Comparison of ENCODE assay signal across 27 mouse cellular contexts in genomic region chr8:104770365-104770764, GRCm38 (mm10). TPM values are rescaled to one million over a fixed set of nuclear protein-coding genes. Genes with fewer than 3 reads are reported as not detected.
DNase-seq lines count a peak whose midpoint lies in the region; ATAC-seq and TF ChIP-seq lines count a peak whose summit lies in the region.
"Had no signal": no experiment of that assay in that cellular context is flagged by ENCODE, and none has a peak within 500 bp of the region (broad histone marks: within the 10 kb centered on the region; RNA-seq: fewer than 3 reads in every experiment).

No protein-coding gene starts in this region.

- peak; percentile 49 for DNase-seq in heart, adult 11 months
- DNase-seq in heart, adult 9 months (ENCODE audit: low spot score in 2 of 2), result no peak
- peak; percentile 92 for DNase-seq in liver, adult 2 months (ENCODE audit: extremely low read depth, low read depth, low spot score)
- no peak for DNase-seq in liver
- peak; percentile 49 for DNase-seq in liver, postnatal 0 days
- DNase-seq in liver, embryonic 11.5 days (ENCODE audit: low spot score), result no peak
- DNase-seq: adrenal gland, adult 2 months; adrenal gland, adult 8-10 months; adrenal gland, postnatal 10 days; adrenal gland, postnatal 14 days; adrenal gland, postnatal 25 days; adrenal gland, postnatal 36 days; B cell, adult 2 months; cerebellum, adult 11 months; cerebellum, adult 11-12 months had no signal

- H3K9me3 ChIP-seq in liver, embryonic 16.5 days (replicated peaks; ENCODE audit: control insufficient read depth, low read length), result no peaks in the 10 kb centered on the region
- H3K9me3 ChIP-seq in liver, embryonic 12.5 days (replicated peaks), result no peaks in the 10 kb centered on the region
- H3K9me3 ChIP-seq in liver, postnatal 0 days (ENCODE audit: low read length), result no peaks in the 10 kb centered on the region
- H3K9me3 ChIP-seq in liver, embryonic 11.5 days (ENCODE audit: control insufficient read depth, low read length), result no peaks in the 10 kb centered on the region
- H3K9me3 ChIP-seq: G1E had no signal

- WGBS in liver, adult 2 months, result 46% methylated on average over 3 of the region's 3 CpGs
- 58% methylated on average over 3 of the region's 3 CpGs for WGBS in liver, embryonic 16.5 days (ENCODE audit: insufficient replicate concordance)
- 64% methylated on average over 3 of the region's 3 CpGs for WGBS in liver, embryonic 12.5 days (ENCODE audit: insufficient replicate concordance)
- 73% methylated on average over 3 of the region's 3 CpGs for WGBS in liver, postnatal 0 days (ENCODE audit: insufficient replicate concordance)
- WGBS in liver, embryonic 11.5 days, result 83% methylated on average over 3 of the region's 3 CpGs

- no peak overlapping the region for H3K4me3 ChIP-seq in liver, adult 2 months (ENCODE audit: insufficient read depth, low read depth, low read length)
- H3K4me3 ChIP-seq in liver, embryonic 16.5 days (ENCODE audit: low read depth, low read length), result no peak overlapping the region
- no peak overlapping the region for H3K4me3 ChIP-seq in liver, embryonic 12.5 days
- no peak overlapping the region for H3K4me3 ChIP-seq in liver, postnatal 0 days (ENCODE audit: low read depth, low read length)
- no peak overlapping the region for H3K4me3 ChIP-seq in liver, embryonic 11.5 days (ENCODE audit: low read depth, low read length)

- H3K4me2 ChIP-seq in liver, embryonic 16.5 days (ENCODE audit: low read depth, low read length), result no peak overlapping the region
- H3K4me2 ChIP-seq in liver, embryonic 12.5 days, result no peak overlapping the region
- no peak overlapping the region for H3K4me2 ChIP-seq in liver, postnatal 0 days (ENCODE audit: low read depth, low read length)
- no peak overlapping the region for H3K4me2 ChIP-seq in liver, embryonic 11.5 days

- TF ChIP-seq POLR2A in liver, adult 2 months (IDR thresholded peaks at IDR 0.05; ENCODE audit: extremely low read depth, insufficient read depth, low read length), result no peak

- H3K36me3 ChIP-seq in liver, adult 2 months (ENCODE audit: control insufficient read depth, insufficient read depth, low read length), result no peaks in the 10 kb centered on the region
- H3K36me3 ChIP-seq in liver, embryonic 16.5 days (ENCODE audit: control insufficient read depth, insufficient read depth), result no peaks in the 10 kb centered on the region
- H3K36me3 ChIP-seq in liver, embryonic 12.5 days, result no peaks in the 10 kb centered on the region
- H3K36me3 ChIP-seq in liver, postnatal 0 days (replicated peaks; ENCODE audit: insufficient read depth, low read length), result no peaks in the 10 kb centered on the region
- H3K36me3 ChIP-seq in liver, embryonic 11.5 days (ENCODE audit: control insufficient read depth, insufficient read depth, low read length), result no peaks in the 10 kb centered on the region
- H3K36me3 ChIP-seq: G1E had no signal

- 0 out of 2 replicates have a peak, but pooled peaks have one; percentile 7 for ATAC-seq in liver, embryonic 16.5 days (ENCODE audit: low read depth)
- ATAC-seq in liver, embryonic 12.5 days, result no peak
- ATAC-seq in liver, postnatal 0 days, result peak; percentile 75
- no peak for ATAC-seq in liver, embryonic 11.5 days (replicated peaks; ENCODE audit: low FRiP score)
- ATAC-seq: activated CD4-positive, CD25-positive, alpha-beta regulatory T cell, adult 4 months; CD4-positive, CD25-positive, alpha-beta regulatory T cell, adult 4 months; Patski had no signal

- no peaks in the 10 kb centered on the region for H3K79me2 ChIP-seq in liver, adult 2 months (ENCODE audit: control insufficient read depth, insufficient read depth, low read length)

- H3K9ac ChIP-seq in liver, adult 2 months (ENCODE audit: low read depth, low read length), result no peak overlapping the region
- no peak overlapping the region for H3K9ac ChIP-seq in liver, embryonic 16.5 days (ENCODE audit: low read depth, low read length)
- no peak overlapping the region for H3K9ac ChIP-seq in liver, embryonic 12.5 days
- H3K9ac ChIP-seq in liver, postnatal 0 days (replicated peaks), result no peak overlapping the region
- no peak overlapping the region for H3K9ac ChIP-seq in liver, embryonic 11.5 days (ENCODE audit: low read depth, low read length)

- 0 out of 2 replicates have a peak, but pooled peaks have one; percentile 30 for TF ChIP-seq EP300 in liver, postnatal 0 days (IDR thresholded peaks at IDR 0.05; ENCODE audit: low read depth)

- peaks cover 8% of the 10 kb centered on the region for H3K4me1 ChIP-seq in liver, adult 2 months (ENCODE audit: control insufficient read depth, insufficient read depth, low read length)
- no peaks in the 10 kb centered on the region for H3K4me1 ChIP-seq in liver, embryonic 16.5 days (ENCODE audit: control insufficient read depth, low read depth, low read length)
- H3K4me1 ChIP-seq in liver, embryonic 12.5 days, result no peaks in the 10 kb centered on the region
- H3K4me1 ChIP-seq in liver, postnatal 0 days (ENCODE audit: insufficient read depth), result no peaks in the 10 kb centered on the region
- no peaks in the 10 kb centered on the region for H3K4me1 ChIP-seq in liver, embryonic 11.5 days (replicated peaks; ENCODE audit: control insufficient read depth, insufficient read depth, low read length)

- TF ChIP-seq CTCF in liver, adult 2 months (IDR thresholded peaks at IDR 0.05; ENCODE audit: low read depth, low read length), result no peak
- no peak for TF ChIP-seq CTCF in liver, postnatal 0 days (IDR thresholded peaks at IDR 0.05; ENCODE audit: low read depth)

- no peaks in the 10 kb centered on the region for H3K27me3 ChIP-seq in liver, adult 2 months (ENCODE audit: control insufficient read depth, insufficient read depth, low read length)
- no peaks in the 10 kb centered on the region for H3K27me3 ChIP-seq in liver, embryonic 16.5 days (ENCODE audit: control insufficient read depth, insufficient read depth, low read depth, low read length)
- no peaks in the 10 kb centered on the region for H3K27me3 ChIP-seq in liver, embryonic 12.5 days (replicated peaks)
- no peaks in the 10 kb centered on the region for H3K27me3 ChIP-seq in liver, postnatal 0 days (ENCODE audit: insufficient read depth, low read length)
- no peaks in the 10 kb centered on the region for H3K27me3 ChIP-seq in liver, embryonic 11.5 days (replicated peaks; ENCODE audit: control insufficient read depth, insufficient read depth, low read length)
- H3K27me3 ChIP-seq: Patski had no signal

- H3K27ac ChIP-seq in liver, adult 2 months (replicated peaks; ENCODE audit: insufficient read depth, low read depth, low read length), result peak overlapping the region; percentile 36
- no peak overlapping the region for H3K27ac ChIP-seq in liver, embryonic 16.5 days (ENCODE audit: low read length)
- no peak overlapping the region for H3K27ac ChIP-seq in liver, embryonic 12.5 days
- H3K27ac ChIP-seq in liver, postnatal 0 days (ENCODE audit: low read depth), result no peak overlapping the region
- H3K27ac ChIP-seq in liver, embryonic 11.5 days (ENCODE audit: low read depth, low read length), result no peak overlapping the region

RNA-seq across cellular contexts. Expression of gene Ces2a, which starts 36.6 kb away (rescaled TPM):
- total RNA-seq in liver, adult 2 months (2014; rRNA removed), result 551 and 915 TPM in 2 replicates
- 242 and 580 TPM in 2 replicates for polyA plus RNA-seq in liver, adult 2 months (2012; rRNA removed)
- 28.6 and 34.4 TPM in 2 replicates for polyA plus RNA-seq in liver, embryonic 16.5 days (2015; fragmentation: Nextera tagmentation; extraction: Ambion mirVana)
- 2.7 and 3.7 TPM in 2 replicates for polyA plus RNA-seq in liver, embryonic 12.5 days (2016; fragmentation: Nextera tagmentation; extraction: Ambion mirVana)
- polyA plus RNA-seq in liver, postnatal 0 days (2015; fragmentation: Nextera tagmentation; extraction: Ambion mirVana), result 150 and 159 TPM in 2 replicates
- polyA plus RNA-seq in liver, embryonic 11.5 days (2014; fragmentation: Nextera tagmentation; extraction: Ambion mirVana), result 2.0 and 2.3 TPM in 2 replicates
- total RNA-seq: adrenal gland, adult 18-20 months; adrenal gland, postnatal 25 days; adrenal gland, postnatal 36 days; CH12.LX; ES-E14; G1E; MEL had no signal
- polyA plus RNA-seq: activated CD4-positive, CD25-positive, alpha-beta regulatory T cell, adult 4 months; brain, embryonic 14.5 days; C2C12; G1E; Patski had no signal

Comparison
In these comparisons a context has a peak if more than half of its experiments do, and no peak if none do; other contexts are left out.
1. DNase-seq: peak in heart, adult 11 months (single experiment), liver, adult 2 months (single experiment) and liver, postnatal 0 days (single experiment); none in heart, adult 9 months (0 of 2), liver (single experiment) and liver, embryonic 11.5 days (single experiment).
2. ATAC-seq: peak in liver, embryonic 16.5 days (single experiment) and liver, postnatal 0 days (single experiment); none in liver, embryonic 12.5 days (single experiment) and liver, embryonic 11.5 days (single experiment).